Mouse (Mus musculus): ENCODE measurements around the gene Tmub1. TPM values are rescaled to one million over a fixed set of nuclear protein-coding genes. Genes with fewer than 3 reads are reported as not detected.
A peak's percentile ranks its signal among the peaks of the same experiment; 100 is the strongest.

Tmub1 gene
- polyA plus RNA-seq, 1 experiment = 49.0 TPM

DNA sequence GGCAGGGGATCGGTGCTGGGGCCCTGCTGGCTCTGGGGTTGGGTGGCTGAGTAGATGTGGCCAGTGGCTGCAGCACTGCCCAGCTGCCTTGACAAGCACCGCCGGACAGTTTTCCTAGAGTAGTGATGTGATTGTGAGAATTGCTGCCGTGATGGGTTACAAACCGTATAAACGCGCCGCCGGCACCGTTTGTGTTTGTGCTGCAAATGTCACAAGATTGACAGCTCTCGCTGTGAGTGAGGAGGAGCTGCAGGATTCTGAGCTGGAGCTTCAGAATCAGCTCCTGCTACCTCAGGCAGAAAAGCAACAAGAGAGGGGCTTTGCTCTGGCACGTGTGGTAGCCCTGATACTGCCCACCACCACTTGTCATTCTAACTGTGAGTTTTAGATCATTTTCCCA lies 19.1 kb upstream of the Tmub1 start:
- Histone ChIP-seq H3K4me1 (ENCODE audit: control insufficient read depth, insufficient read depth, low read length) (peaks cover 10% of the 10 kb centered on the region), H3K4me3 (ENCODE audit: insufficient read depth, low read length) (no peak overlapping the region), H3K27ac (ENCODE audit: insufficient read depth, low read length) (no peak overlapping the region)
- TF ChIP-seq CTCF (IDR thresholded peaks at IDR 0.05; ENCODE audit: extremely low read depth, insufficient read depth, low read length) (no peak), POLR2A (IDR thresholded peaks at IDR 0.05; ENCODE audit: extremely low read depth, insufficient read depth, low read length) (no peak)

DNA sequence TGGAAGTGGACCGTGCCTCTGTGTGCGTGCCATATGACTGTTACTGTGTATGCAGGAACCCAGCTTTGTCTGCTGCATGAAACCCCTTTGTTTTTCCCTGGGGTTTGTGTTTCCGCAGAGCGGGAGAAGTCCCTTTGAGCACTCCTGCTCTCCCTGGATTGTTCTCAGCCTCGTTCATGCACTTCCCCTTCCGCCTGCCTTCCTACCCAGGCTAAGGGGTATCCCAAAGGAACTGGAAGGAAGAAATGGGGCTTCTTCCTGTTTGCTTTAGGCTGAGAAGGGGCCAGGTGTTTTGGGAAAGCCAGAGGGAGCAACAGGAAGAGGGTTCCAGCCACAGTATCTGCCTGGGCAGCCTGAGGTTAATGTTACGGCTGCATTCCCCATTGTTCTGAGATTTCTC lies 8.0 kb upstream of the Tmub1 start:
- H3K27ac ChIP-seq (ENCODE audit: insufficient read depth, low read length) = no peak overlapping the region
- TF ChIP-seq CTCF (IDR thresholded peaks at IDR 0.05; ENCODE audit: extremely low read depth, insufficient read depth, low read length) = no peak
- no peak for TF ChIP-seq POLR2A (IDR thresholded peaks at IDR 0.05; ENCODE audit: extremely low read depth, insufficient read depth, low read length)
- peaks cover 18% of the 10 kb centered on the region for H3K4me1 ChIP-seq (ENCODE audit: control insufficient read depth, insufficient read depth, low read length)
- H3K4me3 ChIP-seq (ENCODE audit: insufficient read depth, low read length) = no peak overlapping the region

DNA sequence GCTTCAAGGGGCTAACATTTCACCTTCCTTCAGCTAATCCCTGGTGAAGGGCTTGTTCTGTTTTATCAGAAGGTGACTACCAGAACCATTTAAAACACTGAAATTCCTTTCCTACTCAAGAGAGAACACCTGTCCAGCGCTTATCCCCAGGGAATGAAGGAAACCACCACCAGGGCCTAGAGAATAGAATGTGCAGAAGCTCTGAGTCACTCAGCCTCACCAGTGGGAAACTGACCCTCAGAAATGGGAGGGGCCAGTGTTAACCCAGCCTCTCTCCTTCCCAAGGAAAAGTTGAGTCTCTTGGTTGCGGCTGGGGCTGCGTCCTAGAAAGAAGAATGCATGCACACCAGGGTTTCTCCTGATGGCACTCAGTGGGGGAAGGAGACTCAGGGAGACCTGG lies 7.4 kb upstream of the Tmub1 start:
- H3K27ac ChIP-seq (ENCODE audit: insufficient read depth, low read length) = no peak overlapping the region
- no peak overlapping the region; the same call in 1 of the 2 replicates for H3K4me3 ChIP-seq (ENCODE audit: insufficient read depth, low read length)
- TF ChIP-seq CTCF (IDR thresholded peaks at IDR 0.05; ENCODE audit: extremely low read depth, insufficient read depth, low read length) (no peak), POLR2A (IDR thresholded peaks at IDR 0.05; ENCODE audit: extremely low read depth, insufficient read depth, low read length) (no peak)
- H3K4me1 ChIP-seq (ENCODE audit: control insufficient read depth, insufficient read depth, low read length) = peaks cover 18% of the 10 kb centered on the region

DNA sequence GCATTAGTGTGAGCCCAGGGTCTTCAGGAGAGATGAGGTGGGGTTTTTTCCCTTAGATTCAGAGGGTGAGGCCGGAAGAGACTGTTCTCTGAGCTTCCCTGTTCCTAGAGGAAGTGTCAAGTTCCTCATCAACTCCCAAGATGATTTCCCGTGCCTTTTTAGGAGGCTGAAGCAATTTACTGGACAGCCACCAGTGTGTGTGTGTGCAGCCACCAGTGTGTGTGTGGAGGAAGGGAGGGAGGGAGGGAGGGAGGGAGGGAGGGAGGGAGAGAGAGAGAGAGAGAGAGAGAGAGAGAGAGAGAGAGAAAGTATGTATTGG lies 6.3 kb upstream of the Tmub1 start:
- TF ChIP-seq CTCF (IDR thresholded peaks at IDR 0.05; ENCODE audit: extremely low read depth, insufficient read depth, low read length) (no peak), POLR2A (IDR thresholded peaks at IDR 0.05; ENCODE audit: extremely low read depth, insufficient read depth, low read length) (no peak)
- peak overlapping the region; percentile 95 for H3K4me3 ChIP-seq (ENCODE audit: insufficient read depth, low read length)
- H3K27ac ChIP-seq (ENCODE audit: insufficient read depth, low read length) = no peak overlapping the region
- H3K4me1 ChIP-seq (ENCODE audit: control insufficient read depth, insufficient read depth, low read length) = peaks cover 17% of the 10 kb centered on the region

DNA sequence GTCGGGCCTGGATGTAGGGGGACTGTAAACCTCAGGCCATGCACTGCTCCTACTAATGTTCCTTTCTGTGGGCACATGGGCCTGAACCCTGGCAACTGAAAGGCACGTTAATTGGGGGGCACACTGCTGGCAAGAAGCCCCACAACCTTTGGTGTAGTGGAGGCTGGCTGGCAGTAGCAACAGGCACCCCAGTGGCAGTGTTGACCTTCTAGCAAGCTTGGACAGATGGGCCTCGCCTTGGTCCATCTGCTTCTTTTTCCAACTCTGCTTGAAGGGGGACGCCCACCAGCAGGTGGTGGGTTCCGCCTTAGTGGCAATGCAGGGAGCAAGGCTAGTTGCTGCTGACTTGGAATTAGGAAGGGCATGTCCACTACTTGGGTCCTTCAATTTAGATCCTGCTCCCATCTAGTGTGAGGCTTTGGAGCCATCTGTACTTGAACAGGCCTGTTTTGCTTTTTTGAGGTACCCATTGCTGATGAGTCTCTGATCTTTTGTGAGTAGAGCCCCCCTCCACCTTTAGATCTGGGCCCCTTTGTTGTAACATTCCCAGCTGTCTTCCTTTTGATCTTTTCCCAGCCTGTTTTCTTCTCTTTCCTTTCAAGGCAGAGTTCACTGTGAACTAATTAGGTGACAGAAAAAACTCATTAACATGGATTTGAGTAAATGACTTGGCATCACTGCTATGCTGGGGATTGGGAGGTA lies 5.8 kb upstream of the Tmub1 start:
- no peak for TF ChIP-seq POLR2A (IDR thresholded peaks at IDR 0.05; ENCODE audit: extremely low read depth, insufficient read depth, low read length)
- TF ChIP-seq CTCF (IDR thresholded peaks at IDR 0.05; ENCODE audit: extremely low read depth, insufficient read depth, low read length) = no peak
- Histone ChIP-seq H3K4me3 (ENCODE audit: insufficient read depth, low read length) (peak overlapping the region; percentile 95), H3K4me1 (ENCODE audit: control insufficient read depth, insufficient read depth, low read length) (peaks cover 17% of the 10 kb centered on the region), H3K27ac (ENCODE audit: insufficient read depth, low read length) (no peak overlapping the region)

DNA sequence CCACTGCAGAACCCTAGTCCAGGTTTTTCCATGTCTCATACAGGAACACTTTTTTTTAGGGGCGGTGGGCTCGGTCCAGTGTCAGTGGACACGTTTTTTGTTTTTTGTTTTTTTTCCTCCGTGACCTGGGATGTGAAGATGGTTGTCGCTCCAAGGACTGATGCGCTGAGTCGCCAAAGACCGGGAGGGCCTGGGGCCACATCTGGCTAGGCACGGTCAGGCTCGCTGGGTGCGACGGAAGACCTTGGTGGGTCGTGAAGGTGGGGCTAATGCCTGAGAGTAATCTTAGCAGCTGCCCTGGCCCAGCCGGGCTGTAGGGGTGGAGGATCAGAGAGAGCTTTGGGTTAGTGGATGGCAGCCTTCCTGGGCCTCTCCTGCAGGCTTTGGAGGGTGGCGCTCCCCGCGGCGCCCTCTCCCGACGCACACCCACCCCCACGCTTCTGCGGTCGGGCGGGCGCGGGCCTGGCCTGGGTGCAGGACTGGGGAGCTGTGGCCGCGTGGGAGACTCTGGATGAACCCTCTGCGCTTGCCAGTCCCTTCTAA lies 5.1 kb upstream of the Tmub1 start:
- Histone ChIP-seq H3K27ac (ENCODE audit: insufficient read depth, low read length) (peak overlapping the region; percentile 31), H3K4me1 (ENCODE audit: control insufficient read depth, insufficient read depth, low read length) (peaks cover 17% of the 10 kb centered on the region), H3K4me3 (ENCODE audit: insufficient read depth, low read length) (peak overlapping the region; percentile 95)
- TF ChIP-seq CTCF (IDR thresholded peaks at IDR 0.05; ENCODE audit: extremely low read depth, insufficient read depth, low read length) (no peak), POLR2A (IDR thresholded peaks at IDR 0.05; ENCODE audit: extremely low read depth, insufficient read depth, low read length) (no peak)

DNA sequence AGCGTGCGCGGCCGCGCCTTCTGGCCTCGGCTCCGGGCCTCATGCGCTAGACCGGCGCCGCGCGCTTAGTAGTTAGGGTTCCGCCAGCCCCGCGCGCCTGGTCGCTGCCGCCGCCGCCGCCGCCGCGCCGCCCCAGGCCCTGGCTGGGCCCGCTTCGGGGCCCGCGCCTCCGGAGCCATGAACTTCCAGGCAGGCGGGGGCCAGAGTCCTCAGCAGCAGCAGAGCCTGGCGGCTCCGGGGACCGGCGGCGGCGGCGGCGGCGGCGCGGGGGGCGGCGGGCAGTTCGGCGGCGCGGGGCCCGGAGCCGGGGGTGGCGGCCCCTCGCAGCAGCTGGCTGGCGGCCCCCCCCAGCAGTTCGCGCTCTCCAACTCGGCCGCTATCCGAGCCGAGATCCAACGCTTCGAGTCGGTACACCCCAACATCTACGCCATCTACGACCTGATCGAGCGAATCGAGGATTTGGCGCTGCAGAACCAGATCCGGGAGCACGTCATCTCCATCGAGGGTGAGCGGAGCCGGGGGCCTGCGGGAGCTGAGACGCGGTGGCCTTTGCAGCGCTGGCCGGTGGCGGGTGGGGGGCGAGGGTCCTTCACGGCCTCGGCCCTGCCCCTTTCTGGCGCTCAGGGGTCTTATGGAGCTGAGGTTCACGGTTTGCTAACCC lies 4.5 kb upstream of the Tmub1 start, which contains the start of gene Agap3:
Agap3 (plus strand) TSS at position 148 of the 661 bp plus-strand sequence.
- Histone ChIP-seq H3K4me3 (ENCODE audit: insufficient read depth, low read length) (peak within 1 kb of the TSS; percentile 95), H3K27ac (ENCODE audit: insufficient read depth, low read length) (peak within 1 kb of the TSS; percentile 81), H3K4me1 (ENCODE audit: control insufficient read depth, insufficient read depth, low read length) (peaks cover 17% of the 10 kb centered on the region)
- TF ChIP-seq POLR2A (IDR thresholded peaks at IDR 0.05; ENCODE audit: extremely low read depth, insufficient read depth, low read length) = 0 out of 2 replicates have a peak, but pooled peaks have one; percentile 20
- no peak for TF ChIP-seq CTCF (IDR thresholded peaks at IDR 0.05; ENCODE audit: extremely low read depth, insufficient read depth, low read length)

DNA sequence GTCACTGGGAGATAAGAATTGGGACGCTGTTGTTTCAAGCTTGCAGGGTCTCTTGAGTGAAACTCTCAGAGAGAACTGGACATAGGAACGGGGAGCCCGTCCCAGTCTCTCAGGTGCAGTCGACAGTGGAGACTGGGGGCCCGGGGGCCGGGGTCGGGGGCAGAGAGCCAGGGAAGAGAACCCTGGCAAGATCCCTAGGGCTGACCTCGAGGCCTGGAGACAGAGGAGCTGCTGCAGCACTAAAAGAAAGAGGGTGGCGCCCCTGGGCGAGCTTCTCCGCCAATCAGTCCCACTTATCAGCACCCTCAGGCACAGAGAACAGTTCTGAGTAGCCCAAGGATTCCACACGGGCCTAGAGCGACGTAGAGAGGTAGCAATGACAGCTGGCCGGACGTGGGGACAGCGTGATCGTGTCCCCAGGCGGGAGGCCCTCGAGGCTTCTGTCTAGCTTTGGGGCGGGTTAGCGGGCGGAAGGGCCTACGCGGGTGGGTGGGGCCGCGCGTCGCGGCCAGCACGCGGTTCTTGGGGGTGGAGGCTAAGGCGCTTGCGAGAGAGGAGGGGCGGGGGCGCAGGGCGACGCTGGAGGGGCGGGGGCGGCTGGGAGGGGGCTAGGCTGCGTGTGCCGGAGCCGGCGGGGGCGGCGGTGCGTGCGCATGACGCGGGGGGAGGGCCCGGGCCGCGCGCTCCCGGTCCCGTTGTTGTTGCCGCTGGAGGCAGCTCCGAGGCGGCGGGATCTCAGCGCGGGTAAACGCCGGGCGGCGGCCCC lies 3.8 kb upstream of the Tmub1 start:
- H3K4me3 ChIP-seq (ENCODE audit: insufficient read depth, low read length) = peak overlapping the region; percentile 95
- H3K27ac ChIP-seq (ENCODE audit: insufficient read depth, low read length) = peak overlapping the region; percentile 81; the same call in 1 of the 2 replicates
- H3K4me1 ChIP-seq (ENCODE audit: control insufficient read depth, insufficient read depth, low read length) = peaks cover 17% of the 10 kb centered on the region
- TF ChIP-seq POLR2A (IDR thresholded peaks at IDR 0.05; ENCODE audit: extremely low read depth, insufficient read depth, low read length) = peak; percentile 53; the same call in 1 of the 2 replicates
- no peak for TF ChIP-seq CTCF (IDR thresholded peaks at IDR 0.05; ENCODE audit: extremely low read depth, insufficient read depth, low read length)

DNA sequence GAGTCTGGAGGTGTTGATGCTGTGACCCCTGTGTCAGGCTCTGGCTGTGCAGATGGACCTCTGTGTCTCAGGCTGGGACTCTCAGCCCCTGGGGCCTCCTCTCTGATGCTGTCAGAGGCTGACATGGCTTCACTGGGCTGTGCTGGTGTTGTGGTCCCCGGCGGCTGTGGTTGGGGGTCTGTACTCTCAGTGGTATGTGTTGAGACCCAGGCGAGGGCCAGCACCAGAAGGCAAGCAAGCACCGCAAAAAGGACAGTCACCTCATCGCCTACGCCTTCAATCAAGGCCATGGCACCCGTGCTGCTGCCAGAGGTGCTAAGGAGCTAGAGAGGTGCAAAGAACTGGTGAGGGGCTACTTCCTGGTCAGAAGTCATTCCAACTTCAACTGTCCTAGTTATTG lies 1.0 kb downstream of the Tmub1 start:
- TF ChIP-seq POLR2A (IDR thresholded peaks at IDR 0.05; ENCODE audit: extremely low read depth, insufficient read depth, low read length) (no peak), CTCF (IDR thresholded peaks at IDR 0.05; ENCODE audit: extremely low read depth, insufficient read depth, low read length) (no peak)

More for the DNA sequence above, 1.0 kb downstream of the Tmub1 start:
- Histone ChIP-seq H3K4me3 (ENCODE audit: insufficient read depth, low read length) (no peak overlapping the region), H3K27ac (ENCODE audit: insufficient read depth, low read length) (no peak overlapping the region), H3K4me1 (ENCODE audit: control insufficient read depth, insufficient read depth, low read length) (peaks cover 3% of the 10 kb centered on the region; the same call in 1 of the 2 replicates)

All from cortical plate, adult 2 months (tissue).